Mouse (Mus musculus) liver, embryonic 12.5 days (tissue): Measurements from ENCODE around the gene Col11a2. TPM values are rescaled to one million over a fixed set of nuclear protein-coding genes. Genes with fewer than 3 reads are reported as not detected.

ENCODE experiments used
- ATAC-seq: fragments of 200-750 bp; cut with Nextera tagmentation; 2 replicates; pipeline ENCODE4 v1.8.0; 2017; ENCODE audit warnings: moderate number of reproducible peaks, mild to moderate bottlenecking, moderate library complexity
- H3K27ac ChIP-seq: fragments of 300-500 bp; sonication (generic); 2 replicates; pipeline ENCODE4 v1.5.1; 2016; ENCODE audit warnings: mild to moderate bottlenecking
- H3K27me3 ChIP-seq: fragments of 300-500 bp; sonication (generic); replicated peaks from 2 replicates; pipeline ENCODE4 v1.6.1; 2016; ENCODE audit warnings: mild to moderate bottlenecking, moderate library complexity
- H3K36me3 ChIP-seq: fragments of 300-500 bp; sonication (generic); 2 replicates; pipeline ENCODE4 v1.6.1; 2016; ENCODE audit warnings: mild to moderate bottlenecking, moderate library complexity
- H3K4me1 ChIP-seq: fragments of 300-500 bp; sonication (generic); 2 replicates; pipeline ENCODE4 v1.6.1; 2016
- H3K4me2 ChIP-seq: fragments of 300-500 bp; sonication (generic); 2 replicates; pipeline ENCODE4 v1.6.1; 2016; ENCODE audit warnings: mild to moderate bottlenecking, moderate library complexity
- H3K4me3 ChIP-seq: fragments of 300-500 bp; sonication (generic); 2 replicates; pipeline ENCODE4 v1.5.1; 2016; ENCODE audit warnings: mild to moderate bottlenecking, moderate library complexity
- H3K9ac ChIP-seq: fragments of 300-500 bp; sonication (generic); 2 replicates; pipeline ENCODE4 v1.6.1; 2016; ENCODE audit warnings: mild to moderate bottlenecking, moderate library complexity
- H3K9me3 ChIP-seq: fragments of 300-500 bp; sonication (generic); replicated peaks from 2 replicates; pipeline ENCODE4 v1.6.1; 2016; ENCODE audit warnings: mild to moderate bottlenecking, moderate library complexity
- WGBS: fragments of 180-500 bp; shearing (Covaris S2); methylation state at CpG from one replicate; pipeline ENCODE4 v1.1.7; 2016; ENCODE audit not compliant: insufficient replicate concordance; 5-methylcytosine and 5-hydroxymethylcytosine counted together
- polyA plus RNA-seq: library from polyadenylated mRNA; unstranded; fragments of >200 nt; fragmentation: Nextera tagmentation; extraction: Ambion mirVana; gene quantifications from 2 replicates; pipeline ENCODE4 v1.2.1, GENCODE M21; 2016

Col11a2 gene
- polyA plus RNA-seq, 1 experiment from 2014 or later: 0.37 TPM

DNA sequence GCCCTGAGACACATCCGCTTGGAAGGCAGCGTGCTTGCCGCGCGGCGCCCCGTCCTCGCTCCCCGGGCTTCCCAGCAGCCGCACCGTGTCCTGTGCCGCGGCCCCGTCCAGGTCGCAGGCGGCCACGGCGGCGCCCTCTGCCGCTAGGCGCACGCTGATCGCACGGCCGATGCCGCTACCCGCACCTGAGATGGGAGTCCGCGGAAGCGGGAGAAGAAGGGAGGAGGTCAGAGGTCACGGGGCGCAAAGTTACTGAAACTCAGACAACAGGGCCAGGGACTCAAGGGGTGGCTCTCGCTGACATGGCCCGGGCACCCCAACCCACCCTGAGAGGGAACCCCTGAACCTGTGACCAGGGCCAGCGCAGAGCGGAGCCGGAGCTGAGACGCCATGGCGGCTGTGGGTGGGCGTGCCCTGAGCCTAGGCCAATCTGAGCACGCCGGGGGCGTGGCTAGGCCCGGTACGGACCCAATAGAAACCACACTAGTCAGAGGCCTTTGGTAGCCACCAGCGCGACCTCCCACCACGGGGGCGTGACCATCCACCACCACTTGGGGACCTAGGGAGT is 11.5 kb upstream of the Col11a2 start, which contains the start of gene H2-Ke6:
H2-Ke6 (minus strand) TSS at position 405 of the 568 bp plus-strand sequence.
- peak within 1 kb of the TSS; percentile 99 for H3K4me2 ChIP-seq
- peak; percentile 84 for ATAC-seq
- peak within 1 kb of the TSS; percentile 86 for H3K27ac ChIP-seq
- H3K36me3 ChIP-seq: peaks cover 30% of the 10 kb centered on the region
- H3K4me3 ChIP-seq: peak within 1 kb of the TSS; percentile 73
- peak within 1 kb of the TSS; percentile 85 for H3K9ac ChIP-seq
- H3K4me1 ChIP-seq: peaks cover 76% of the 10 kb centered on the region
- H3K9me3 ChIP-seq: no peaks in the 10 kb centered on the region
- H3K27me3 ChIP-seq: no peaks in the 10 kb centered on the region
- under 1% methylated on average over 49 of the region's 49 CpGs for WGBS

DNA sequence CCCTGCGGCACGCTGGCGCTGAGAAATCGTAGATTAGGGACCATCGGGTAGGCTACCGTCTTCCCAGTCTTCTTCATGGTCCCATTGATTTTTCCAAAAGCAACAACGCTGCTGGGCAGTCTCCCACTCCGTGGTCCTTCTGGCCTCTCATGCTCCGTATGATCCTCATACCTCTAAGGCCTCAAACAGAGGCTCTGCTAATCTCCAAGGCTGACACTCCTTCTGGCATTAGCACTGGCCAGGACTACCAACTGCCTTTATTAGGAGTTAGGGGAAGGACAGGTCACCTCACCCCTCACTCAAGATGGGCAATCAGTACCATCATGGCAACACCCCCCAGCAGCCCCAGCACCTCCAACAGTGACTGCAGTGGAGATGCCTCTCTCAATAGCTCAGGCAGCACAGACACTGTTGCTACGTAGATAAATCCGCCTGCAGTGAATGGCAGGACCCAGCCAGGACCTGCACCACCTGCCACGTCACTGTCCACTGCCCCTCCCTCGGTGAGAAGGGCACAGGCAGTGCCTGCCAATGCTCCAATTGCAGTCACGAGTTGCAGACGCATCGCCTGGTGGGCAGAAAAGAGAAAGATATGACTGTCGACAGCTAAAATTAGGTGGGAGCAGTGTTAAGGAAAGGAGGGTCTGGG is 10.6 kb upstream of the Col11a2 start:
- Histone ChIP-seq H3K4me1 (peaks cover 81% of the 10 kb centered on the region), H3K4me3 (peak overlapping the region; percentile 73; the same call in 1 of the 2 replicates), H3K36me3 (peaks cover 29% of the 10 kb centered on the region), H3K27ac (peak overlapping the region; percentile 52), H3K9ac (no peak overlapping the region), H3K27me3 (no peaks in the 10 kb centered on the region), H3K9me3 (no peaks in the 10 kb centered on the region), H3K4me2 (peak overlapping the region; percentile 99)
- ATAC-seq: no peak
- WGBS: 78% methylated on average over 17 of the region's 17 CpGs

DNA sequence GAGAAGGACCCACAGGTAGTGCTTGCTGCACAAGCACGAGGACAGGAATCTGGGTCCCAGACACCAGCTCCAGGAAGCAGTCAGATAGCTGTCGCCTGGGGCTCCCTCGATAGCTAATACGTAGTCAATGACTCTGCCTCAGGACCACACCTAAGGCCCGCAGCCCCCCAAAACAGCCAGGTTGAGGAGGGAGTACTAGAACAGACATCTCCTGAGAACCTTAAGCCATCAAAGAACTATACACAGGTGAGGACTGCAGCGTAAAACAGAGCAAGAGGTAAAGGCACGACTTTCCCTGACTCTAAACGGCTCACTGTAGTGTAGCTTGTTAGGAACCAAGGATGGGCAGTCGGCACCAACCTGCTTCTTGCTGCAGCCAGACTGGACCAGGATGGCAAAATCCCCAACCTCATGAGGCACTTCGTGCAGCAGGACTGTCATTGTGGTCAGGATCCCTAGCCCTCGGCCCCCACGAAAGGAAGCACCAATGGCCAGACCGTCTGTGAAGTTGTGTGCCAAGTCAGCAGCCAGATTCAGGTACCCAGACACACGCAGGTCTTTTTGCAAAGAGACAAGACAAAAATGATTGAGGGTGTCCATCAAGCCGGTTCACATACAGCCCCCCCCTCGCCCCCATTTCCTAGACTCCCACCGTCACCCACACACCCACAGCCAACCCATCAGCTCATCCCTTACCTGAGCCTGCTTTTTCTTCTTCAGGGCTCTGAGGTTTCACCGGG is 9.9 kb upstream of the Col11a2 start:
- Histone ChIP-seq H3K27ac (0 out of 2 replicates have a peak overlapping the region, but pooled peaks have one; percentile 52), H3K4me1 (peaks cover 79% of the 10 kb centered on the region), H3K4me3 (peak overlapping the region; percentile 90), H3K9me3 (no peaks in the 10 kb centered on the region), H3K9ac (peak overlapping the region; percentile 97), H3K36me3 (peaks cover 36% of the 10 kb centered on the region), H3K4me2 (peak overlapping the region; percentile 88), H3K27me3 (no peaks in the 10 kb centered on the region)
- no peak for ATAC-seq
- 75% methylated on average over 18 of the region's 18 CpGs for WGBS

DNA sequence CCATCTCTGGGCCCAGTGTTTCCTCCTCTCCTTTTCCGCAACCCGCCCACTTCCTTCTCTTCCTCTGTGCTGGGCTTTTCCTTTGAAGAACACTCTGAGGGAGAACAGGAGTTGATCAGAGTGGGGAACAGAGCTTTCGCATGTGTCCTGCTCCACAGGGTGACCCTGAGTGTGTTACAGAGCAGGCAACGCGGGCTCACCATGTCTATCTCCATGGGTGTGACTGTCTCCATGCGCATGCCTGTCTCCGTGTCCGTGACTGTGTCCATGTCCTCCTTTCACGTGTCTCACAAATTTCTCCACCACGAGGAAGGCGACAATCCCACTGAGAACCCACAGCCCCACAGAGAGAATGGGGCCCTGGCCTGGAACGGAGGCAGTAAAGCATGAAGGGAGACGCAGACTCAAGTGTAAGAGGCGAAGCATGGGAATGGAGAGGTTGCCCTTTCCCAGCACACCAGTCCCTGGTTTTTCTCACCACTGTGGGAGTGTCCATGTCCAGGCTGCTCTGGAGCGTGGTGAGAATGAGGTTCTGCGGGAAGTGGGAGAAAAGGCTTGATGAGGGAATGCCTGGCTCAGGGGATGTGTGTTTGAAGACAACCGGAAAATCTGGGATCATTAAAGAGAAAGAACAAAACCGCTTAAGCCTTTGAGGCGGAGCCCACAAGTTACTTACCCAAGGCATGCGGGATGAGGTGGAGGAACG is 9.2 kb upstream of the Col11a2 start:
- peaks cover 43% of the 10 kb centered on the region for H3K36me3 ChIP-seq
- ATAC-seq: no peak
- H3K4me1 ChIP-seq: peaks cover 76% of the 10 kb centered on the region
- peak overlapping the region; percentile 97 for H3K9ac ChIP-seq
- peak overlapping the region; percentile 92 for H3K27ac ChIP-seq
- peak overlapping the region; percentile 88 for H3K4me2 ChIP-seq
- no peaks in the 10 kb centered on the region for H3K27me3 ChIP-seq
- H3K4me3 ChIP-seq: peak overlapping the region; percentile 90
- no peaks in the 10 kb centered on the region for H3K9me3 ChIP-seq
- WGBS: 77% methylated on average over 21 of the region's 21 CpGs

DNA sequence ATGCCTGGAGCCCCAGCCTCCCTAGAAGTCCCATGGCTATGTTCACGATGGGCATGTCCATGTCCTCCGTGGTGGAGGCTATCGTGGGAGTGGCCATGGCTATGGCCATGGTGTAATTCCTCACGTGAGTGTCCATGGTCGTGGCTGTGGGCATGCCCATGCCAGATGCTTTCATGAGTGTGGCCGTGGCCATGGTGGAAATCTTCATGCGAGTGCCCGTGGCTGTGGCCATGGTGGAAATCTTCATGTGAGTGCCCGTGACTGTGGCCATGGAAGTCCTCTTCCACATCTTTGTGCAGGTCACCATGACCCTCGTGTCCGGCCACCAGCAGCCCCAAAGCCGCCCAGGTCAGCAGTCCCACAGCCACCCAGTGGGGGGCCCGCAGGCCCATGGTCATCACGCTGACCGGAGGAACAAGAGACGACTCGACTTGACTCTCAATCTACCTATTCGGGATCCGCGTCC is 8.3 kb upstream of the Col11a2 start:
- H3K27ac ChIP-seq: peak overlapping the region; percentile 92
- no peak for ATAC-seq
- H3K4me3 ChIP-seq: peak overlapping the region; percentile 90
- no peaks in the 10 kb centered on the region for H3K9me3 ChIP-seq
- peak overlapping the region; percentile 88 for H3K4me2 ChIP-seq
- no peaks in the 10 kb centered on the region for H3K27me3 ChIP-seq
- peak overlapping the region; percentile 97 for H3K9ac ChIP-seq
- peaks cover 52% of the 10 kb centered on the region for H3K36me3 ChIP-seq
- 4% methylated on average over 20 of the region's 20 CpGs for WGBS
- peaks cover 68% of the 10 kb centered on the region for H3K4me1 ChIP-seq

DNA sequence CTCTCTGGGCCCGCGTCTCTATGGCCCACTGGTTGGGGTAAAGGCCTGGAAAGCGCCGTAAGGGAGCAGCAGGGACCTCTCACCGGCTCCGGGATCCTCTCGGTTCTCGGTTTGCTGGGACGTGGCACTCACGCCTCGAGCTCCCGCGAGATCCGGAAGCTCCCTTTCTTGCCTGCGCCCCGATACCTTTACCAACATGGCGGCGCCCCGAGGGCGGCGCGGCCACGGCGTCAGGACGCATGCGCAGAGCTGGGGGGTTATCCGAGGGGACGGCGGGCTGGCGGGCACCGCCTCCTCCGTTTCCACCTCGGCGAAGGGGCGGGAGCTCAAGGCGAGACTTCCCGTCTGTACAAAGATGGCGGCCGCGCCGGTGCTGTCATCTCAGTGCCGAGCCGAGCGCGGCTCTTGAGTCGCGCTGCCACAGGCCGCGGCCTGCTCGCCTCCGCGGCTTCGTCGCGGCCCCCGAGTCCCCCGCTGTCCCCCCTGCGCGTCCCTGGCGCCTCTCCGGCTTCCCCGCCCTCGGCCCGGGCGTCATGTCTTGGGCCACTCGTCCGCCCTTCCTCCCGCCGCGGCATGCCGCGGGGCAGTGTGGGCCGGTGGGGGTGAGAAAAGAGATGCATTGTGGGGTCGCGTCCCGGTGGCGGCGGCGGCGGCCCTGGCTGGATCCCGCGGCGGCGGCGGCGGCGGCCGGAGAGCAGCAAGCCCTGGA is 7.6 kb upstream of the Col11a2 start, which contains the start of the genes Slc39a7 and Rxrb:
Slc39a7 (minus strand) TSS at position 218 of the 709 bp plus-strand sequence.
Rxrb (plus strand) TSS at position 348 of the 709 bp plus-strand sequence.
- H3K27ac ChIP-seq: peak within 1 kb of the TSS; percentile 92
- H3K27me3 ChIP-seq: no peaks in the 10 kb centered on the region
- peak; percentile 70 for ATAC-seq
- H3K36me3 ChIP-seq: peaks cover 59% of the 10 kb centered on the region
- peak within 1 kb of the TSS; percentile 90 for H3K4me3 ChIP-seq
- peak within 1 kb of the TSS; percentile 97 for H3K9ac ChIP-seq
- peaks cover 63% of the 10 kb centered on the region for H3K4me1 ChIP-seq
- H3K4me2 ChIP-seq: peak within 1 kb of the TSS; percentile 88
- WGBS: under 1% methylated on average over 81 of the region's 88 CpGs
- no peaks in the 10 kb centered on the region for H3K9me3 ChIP-seq

DNA sequence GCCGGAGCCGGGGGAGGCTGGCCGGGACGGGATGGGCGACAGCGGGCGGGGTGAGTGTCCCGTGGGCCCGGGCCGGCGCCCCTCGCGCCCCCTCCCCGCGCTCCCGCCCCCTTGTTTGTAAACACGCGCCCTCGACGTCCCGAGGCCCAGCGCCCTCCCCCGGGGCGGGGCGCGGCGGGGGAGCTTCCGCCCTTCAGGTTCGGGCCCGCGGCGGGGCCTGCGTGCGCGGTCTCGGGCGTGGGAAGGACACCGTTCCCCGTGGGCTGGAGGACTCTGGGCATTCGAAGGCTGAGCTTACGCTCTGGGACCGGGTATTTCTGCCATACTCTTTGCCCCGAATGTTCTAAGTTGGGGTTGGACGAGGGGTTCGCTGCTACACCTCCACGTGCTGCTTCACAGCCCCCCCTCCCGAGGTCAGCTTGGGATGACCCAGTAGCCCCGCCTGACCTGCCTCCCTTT is 7.0 kb upstream of the Col11a2 start:
- peaks cover 65% of the 10 kb centered on the region for H3K36me3 ChIP-seq
- H3K9me3 ChIP-seq: no peaks in the 10 kb centered on the region
- peaks cover 59% of the 10 kb centered on the region for H3K4me1 ChIP-seq
- H3K27me3 ChIP-seq: no peaks in the 10 kb centered on the region
- H3K4me3 ChIP-seq: peak overlapping the region; percentile 90
- H3K4me2 ChIP-seq: peak overlapping the region; percentile 88
- peak; percentile 30; the same call in 1 of the 2 replicates for ATAC-seq
- H3K9ac ChIP-seq: peak overlapping the region; percentile 97
- H3K27ac ChIP-seq: peak overlapping the region; percentile 92
- under 1% methylated on average over 39 of the region's 48 CpGs for WGBS

DNA sequence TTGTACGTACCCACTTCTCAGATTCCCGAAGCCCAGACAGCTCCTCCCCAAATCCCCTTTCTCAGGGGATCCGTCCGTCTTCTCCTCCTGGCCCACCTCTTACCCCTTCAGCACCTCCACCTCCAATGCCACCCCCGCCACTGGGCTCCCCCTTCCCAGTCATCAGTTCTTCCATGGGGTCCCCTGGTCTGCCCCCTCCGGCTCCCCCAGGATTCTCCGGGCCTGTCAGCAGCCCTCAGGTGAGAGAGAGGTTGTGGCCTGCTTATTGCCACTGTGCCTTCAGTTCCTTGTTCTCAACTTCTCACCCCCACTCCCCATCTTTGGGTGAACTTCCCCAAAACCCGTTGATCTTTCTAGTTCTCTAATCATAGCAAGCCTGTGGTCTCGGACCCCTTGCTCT is 6.4 kb upstream of the Col11a2 start:
- Histone ChIP-seq H3K4me1 (peaks cover 60% of the 10 kb centered on the region), H3K27me3 (0 out of 2 replicates have a peak, but pooled peaks cover 3% of the 10 kb centered on the region), H3K36me3 (peaks cover 71% of the 10 kb centered on the region), H3K9me3 (no peaks in the 10 kb centered on the region), H3K4me2 (peak overlapping the region; percentile 88), H3K9ac (peak overlapping the region; percentile 97), H3K4me3 (peak overlapping the region; percentile 90), H3K27ac (peak overlapping the region; percentile 92)
- no peak for ATAC-seq
- WGBS: 21% methylated on average over 9 of the region's 9 CpGs

DNA sequence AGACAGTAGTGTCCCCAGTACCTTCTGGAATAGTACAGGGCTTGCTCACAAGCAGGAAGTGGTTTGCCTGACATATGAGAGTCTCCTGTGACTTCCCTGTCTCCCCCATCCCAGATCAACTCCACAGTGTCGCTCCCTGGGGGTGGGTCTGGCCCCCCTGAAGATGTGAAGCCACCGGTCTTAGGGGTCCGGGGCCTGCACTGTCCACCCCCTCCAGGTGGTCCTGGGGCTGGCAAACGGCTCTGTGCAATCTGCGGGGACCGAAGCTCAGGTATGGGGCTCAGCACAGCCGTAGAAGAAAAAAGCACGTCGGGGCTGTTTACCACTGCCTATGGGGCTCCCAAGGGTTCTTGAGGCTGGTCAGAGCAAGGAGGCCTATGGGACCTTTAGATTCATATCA is 5.8 kb upstream of the Col11a2 start:
- H3K36me3 ChIP-seq: peaks cover 73% of the 10 kb centered on the region
- H3K9me3 ChIP-seq: no peaks in the 10 kb centered on the region
- H3K27me3 ChIP-seq: peaks cover 9% of the 10 kb centered on the region
- H3K27ac ChIP-seq: peak overlapping the region; percentile 92
- peak overlapping the region; percentile 88 for H3K4me2 ChIP-seq
- 78% methylated on average over 9 of the region's 9 CpGs for WGBS
- peak overlapping the region; percentile 97 for H3K9ac ChIP-seq
- ATAC-seq: no peak
- H3K4me1 ChIP-seq: peaks cover 60% of the 10 kb centered on the region
- peak overlapping the region; percentile 90 for H3K4me3 ChIP-seq

DNA sequence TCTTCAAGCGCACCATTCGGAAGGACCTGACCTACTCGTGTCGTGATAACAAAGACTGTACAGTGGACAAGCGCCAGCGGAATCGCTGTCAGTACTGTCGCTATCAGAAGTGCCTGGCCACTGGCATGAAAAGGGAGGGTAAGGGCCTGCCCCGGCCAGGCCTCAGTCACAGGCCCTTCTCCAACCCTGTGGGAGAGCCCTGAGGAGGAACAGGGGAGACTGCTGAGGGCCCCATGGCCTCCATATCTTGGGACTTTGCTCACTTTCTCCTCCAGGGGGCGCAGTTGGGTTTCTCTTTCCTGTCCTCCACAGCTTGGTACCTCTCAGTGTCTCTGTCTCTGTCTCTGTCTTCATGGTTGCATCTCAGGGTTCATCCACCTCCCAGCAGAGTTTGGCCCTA is 5.2 kb upstream of the Col11a2 start:
- ATAC-seq: no peak
- H3K4me3 ChIP-seq: no peak overlapping the region
- H3K36me3 ChIP-seq: peaks cover 67% of the 10 kb centered on the region
- H3K27ac ChIP-seq: no peak overlapping the region
- WGBS: 69% methylated on average over 10 of the region's 10 CpGs
- H3K4me2 ChIP-seq: peak overlapping the region; percentile 88; the same call in 1 of the 2 replicates
- H3K9ac ChIP-seq: no peak overlapping the region
- no peaks in the 10 kb centered on the region for H3K9me3 ChIP-seq
- peaks cover 15% of the 10 kb centered on the region for H3K27me3 ChIP-seq
- peaks cover 60% of the 10 kb centered on the region for H3K4me1 ChIP-seq

DNA sequence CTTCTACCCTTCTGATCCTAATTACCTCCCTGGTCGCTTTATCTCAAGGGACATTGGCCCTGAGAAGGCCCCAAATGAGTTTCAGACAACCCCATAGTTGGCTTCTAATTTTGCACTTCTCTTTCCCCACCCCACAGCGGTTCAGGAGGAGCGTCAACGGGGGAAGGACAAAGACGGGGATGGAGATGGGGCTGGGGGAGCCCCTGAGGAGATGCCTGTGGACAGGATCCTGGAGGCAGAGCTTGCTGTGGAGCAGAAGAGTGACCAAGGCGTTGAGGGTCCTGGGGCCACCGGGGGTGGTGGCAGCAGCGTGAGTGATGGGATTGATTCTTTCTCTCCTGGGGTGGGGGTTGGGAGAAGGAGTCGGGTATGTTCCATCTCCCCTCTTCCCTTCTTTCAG is 3.7 kb upstream of the Col11a2 start:
- no peak overlapping the region for H3K4me2 ChIP-seq
- H3K9ac ChIP-seq: no peak overlapping the region
- no peak overlapping the region for H3K27ac ChIP-seq
- H3K4me1 ChIP-seq: peaks cover 50% of the 10 kb centered on the region
- peaks cover 52% of the 10 kb centered on the region for H3K36me3 ChIP-seq
- no peak for ATAC-seq
- no peak overlapping the region for H3K4me3 ChIP-seq
- H3K27me3 ChIP-seq: peaks cover 30% of the 10 kb centered on the region
- no peaks in the 10 kb centered on the region for H3K9me3 ChIP-seq
- WGBS: 79% methylated on average over 9 of the region's 9 CpGs
